Mouse (Mus musculus): Measurements from ENCODE around the gene Fbxo36. TPM values are rescaled to one million over a fixed set of nuclear protein-coding genes. Genes with fewer than 3 reads are reported as not detected.

The Fbxo36 gene
- polyA plus RNA-seq, 1 experiment from 2014 or later: 16.5 TPM

GRCm38 (mm10) chr1:84860360-84861254 lies 21.0 kb downstream of the Fbxo36 start:
- whole genome bisulfite sequencing: 65% methylated on average over 10 of the region's 10 CpGs

GRCm38 (mm10) chr1:84861255-84861630 lies 21.6 kb downstream of the Fbxo36 start:
- H3K4me2 ChIP-seq: no peak overlapping the region
- H3K36me3 ChIP-seq: no peaks in the 10 kb centered on the region
- H3K4me3 ChIP-seq: no peak overlapping the region
- no peaks in the 10 kb centered on the region for H3K27me3 ChIP-seq
- 68% methylated on average over 1 of the region's 1 CpGs for WGBS
- H3K9ac ChIP-seq: no peak overlapping the region
- H3K27ac ChIP-seq: no peak overlapping the region
- no peak for ATAC-seq (ENCODE audit: borderline replicate concordance, extremely low read depth, low FRiP score, low TSS enrichment)
- no peaks in the 10 kb centered on the region for H3K9me3 ChIP-seq
- H3K4me1 ChIP-seq: no peaks in the 10 kb centered on the region

More at GRCm38 (mm10) chr1:84860360-84861254, 21.0 kb downstream of the Fbxo36 start:
- Histone ChIP-seq H3K4me2 (no peak overlapping the region), H3K9me3 (no peaks in the 10 kb centered on the region), H3K36me3 (no peaks in the 10 kb centered on the region), H3K4me1 (no peaks in the 10 kb centered on the region), H3K9ac (no peak overlapping the region), H3K4me3 (no peak overlapping the region), H3K27me3 (no peaks in the 10 kb centered on the region), H3K27ac (no peak overlapping the region)
- no peak for ATAC-seq (ENCODE audit: borderline replicate concordance, extremely low read depth, low FRiP score, low TSS enrichment)

DNA sequence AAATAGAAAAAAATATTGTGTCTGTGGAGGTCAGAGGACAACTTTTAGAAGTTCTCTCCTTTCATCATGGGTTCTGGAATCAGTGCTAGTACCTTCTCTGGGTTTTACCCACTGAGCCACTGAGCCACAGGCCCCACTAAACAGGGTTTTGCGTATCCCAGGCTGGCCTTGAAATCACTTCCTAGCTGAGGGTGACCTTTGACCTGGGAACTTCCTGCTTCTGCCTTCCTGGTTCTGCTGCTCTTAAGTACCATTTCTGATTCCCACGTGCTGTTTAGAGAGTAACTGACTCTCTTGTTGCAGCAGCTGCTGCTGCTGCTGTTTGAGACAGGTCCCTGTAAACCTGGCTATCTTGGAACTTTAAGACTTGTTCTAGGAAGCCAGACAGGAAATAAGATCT lies 25.0 kb downstream of the Fbxo36 start:
- ATAC-seq (ENCODE audit: borderline replicate concordance, extremely low read depth, low FRiP score, low TSS enrichment): no peak
- H3K27me3 ChIP-seq: no peaks in the 10 kb centered on the region
- no peaks in the 10 kb centered on the region for H3K9me3 ChIP-seq
- no peaks in the 10 kb centered on the region for H3K36me3 ChIP-seq
- no peak overlapping the region for H3K27ac ChIP-seq
- no peak overlapping the region for H3K4me3 ChIP-seq
- 45% methylated on average over 2 of the region's 2 CpGs for WGBS
- no peak overlapping the region for H3K4me2 ChIP-seq
- H3K9ac ChIP-seq: no peak overlapping the region
- no peaks in the 10 kb centered on the region for H3K4me1 ChIP-seq

DNA sequence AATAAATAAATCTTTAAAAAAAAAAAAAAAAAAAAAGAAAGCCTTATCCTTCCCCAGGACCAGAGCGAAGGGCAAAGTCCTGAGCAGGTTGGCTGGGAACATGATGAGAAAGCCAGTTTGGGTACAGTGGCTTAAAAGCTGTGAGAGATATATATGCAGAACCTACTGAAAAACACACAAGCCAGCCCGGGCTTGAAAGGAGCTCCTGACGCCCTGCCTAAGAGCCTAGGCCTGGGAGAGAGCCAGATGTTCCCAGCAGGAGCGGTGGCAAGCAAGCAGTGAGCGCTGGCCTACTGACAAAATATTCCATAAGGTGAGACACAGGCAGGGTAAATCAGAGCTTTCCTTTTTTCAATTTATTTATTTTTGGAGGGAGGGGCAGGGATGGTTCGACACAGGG lies 26.6 kb downstream of the Fbxo36 start:
- 86% methylated on average over 6 of the region's 6 CpGs for WGBS
- ATAC-seq (ENCODE audit: borderline replicate concordance, extremely low read depth, low FRiP score, low TSS enrichment): no peak

GRCm38 (mm10) chr1:84866706-84867230 lies 27.1 kb downstream of the Fbxo36 start:
- Histone ChIP-seq H3K27me3 (no peaks in the 10 kb centered on the region), H3K4me3 (no peak overlapping the region), H3K27ac (no peak overlapping the region), H3K9ac (no peak overlapping the region), H3K9me3 (no peaks in the 10 kb centered on the region), H3K4me1 (no peaks in the 10 kb centered on the region), H3K36me3 (no peaks in the 10 kb centered on the region), H3K4me2 (no peak overlapping the region)
- 89% methylated on average over 3 of the region's 3 CpGs for WGBS
- no peak for ATAC-seq (ENCODE audit: borderline replicate concordance, extremely low read depth, low FRiP score, low TSS enrichment)

More for the DNA sequence above, 26.6 kb downstream of the Fbxo36 start:
- Histone ChIP-seq H3K27ac (no peak overlapping the region), H3K9me3 (no peaks in the 10 kb centered on the region), H3K4me3 (no peak overlapping the region), H3K27me3 (no peaks in the 10 kb centered on the region), H3K4me2 (no peak overlapping the region), H3K36me3 (no peaks in the 10 kb centered on the region), H3K4me1 (no peaks in the 10 kb centered on the region), H3K9ac (no peak overlapping the region)

DNA sequence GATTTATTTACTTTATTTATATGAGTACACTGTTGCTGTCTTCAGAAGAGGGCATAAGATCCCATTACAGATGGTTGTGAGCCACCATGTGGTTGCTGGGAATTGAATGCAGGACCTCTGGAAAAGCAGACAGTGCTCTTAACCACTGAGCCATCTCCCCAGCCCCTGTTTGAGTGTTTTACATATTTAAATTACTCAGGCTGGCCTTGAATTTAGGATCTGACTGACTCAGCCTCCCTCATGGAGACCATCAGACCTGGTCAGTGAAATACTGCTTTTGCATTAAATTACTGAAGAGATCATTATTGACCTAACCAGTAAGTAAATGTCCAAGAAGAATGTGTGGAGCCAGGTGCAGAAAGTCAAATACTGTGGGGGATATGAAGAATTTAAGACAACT lies 28.7 kb downstream of the Fbxo36 start:
- Histone ChIP-seq H3K4me3 (no peak overlapping the region), H3K27ac (no peak overlapping the region), H3K4me1 (no peaks in the 10 kb centered on the region), H3K4me2 (no peak overlapping the region), H3K9ac (no peak overlapping the region), H3K9me3 (no peaks in the 10 kb centered on the region), H3K27me3 (no peaks in the 10 kb centered on the region), H3K36me3 (no peaks in the 10 kb centered on the region)
- ATAC-seq (ENCODE audit: borderline replicate concordance, extremely low read depth, low FRiP score, low TSS enrichment): no peak

DNA sequence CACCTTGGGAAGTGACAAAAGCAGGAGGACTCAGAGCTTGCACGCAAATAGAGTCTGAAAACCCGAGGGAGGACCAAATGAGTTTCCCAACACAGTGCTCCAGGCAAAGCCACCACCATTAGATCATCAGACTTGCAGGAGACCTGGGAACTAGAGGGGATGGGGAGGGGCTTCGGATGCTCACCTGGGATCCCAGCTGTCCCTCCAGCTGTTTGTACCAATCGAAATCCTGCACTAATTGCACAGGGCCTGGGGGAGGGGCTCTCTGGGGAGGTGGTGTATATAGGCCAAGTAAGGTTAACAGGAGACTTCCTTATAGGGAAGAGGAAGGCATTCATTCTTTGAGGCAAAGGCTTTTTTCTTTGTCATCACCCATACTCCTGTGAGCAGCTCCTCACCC lies 29.2 kb downstream of the Fbxo36 start:
- H3K4me2 ChIP-seq: no peak overlapping the region
- ATAC-seq (ENCODE audit: borderline replicate concordance, extremely low read depth, low FRiP score, low TSS enrichment): no peak
- 70% methylated on average over 4 of the region's 4 CpGs for WGBS

DNA sequence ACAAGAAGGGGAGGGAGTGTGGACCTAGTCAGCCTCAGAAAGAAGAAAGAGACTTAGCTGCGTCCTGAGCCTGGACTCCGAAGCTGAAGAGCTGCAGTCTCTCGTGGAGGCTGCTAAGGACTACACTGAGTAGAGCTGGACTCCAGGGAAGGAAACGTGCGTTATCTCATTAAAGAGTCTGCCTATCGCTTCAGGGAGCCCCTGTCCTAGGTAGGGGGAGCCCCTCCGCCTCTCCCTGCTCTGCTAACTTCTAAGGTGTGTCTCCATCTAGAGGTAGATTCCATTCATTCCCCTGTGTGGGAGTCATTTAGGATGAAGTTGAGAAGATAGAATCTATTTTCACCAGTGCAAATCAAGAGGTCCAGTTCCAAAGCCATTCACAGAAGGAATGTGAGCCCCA lies 29.9 kb downstream of the Fbxo36 start:
- no peaks in the 10 kb centered on the region for H3K4me1 ChIP-seq
- no peaks in the 10 kb centered on the region for H3K27me3 ChIP-seq
- H3K36me3 ChIP-seq: no peaks in the 10 kb centered on the region
- ATAC-seq (ENCODE audit: borderline replicate concordance, extremely low read depth, low FRiP score, low TSS enrichment): 0 out of 2 replicates have a peak, but pooled peaks have one; percentile 39
- no peak overlapping the region for H3K4me3 ChIP-seq
- H3K9ac ChIP-seq: no peak overlapping the region
- H3K4me2 ChIP-seq: no peak overlapping the region
- WGBS: 31% methylated on average over 7 of the region's 7 CpGs
- H3K9me3 ChIP-seq: no peaks in the 10 kb centered on the region
- H3K27ac ChIP-seq: no peak overlapping the region

More for the DNA sequence above, 29.2 kb downstream of the Fbxo36 start:
- no peak overlapping the region for H3K27ac ChIP-seq
- H3K4me3 ChIP-seq: no peak overlapping the region
- H3K36me3 ChIP-seq: no peaks in the 10 kb centered on the region
- no peak overlapping the region for H3K9ac ChIP-seq
- H3K27me3 ChIP-seq: no peaks in the 10 kb centered on the region
- no peaks in the 10 kb centered on the region for H3K9me3 ChIP-seq
- H3K4me1 ChIP-seq: no peaks in the 10 kb centered on the region

DNA sequence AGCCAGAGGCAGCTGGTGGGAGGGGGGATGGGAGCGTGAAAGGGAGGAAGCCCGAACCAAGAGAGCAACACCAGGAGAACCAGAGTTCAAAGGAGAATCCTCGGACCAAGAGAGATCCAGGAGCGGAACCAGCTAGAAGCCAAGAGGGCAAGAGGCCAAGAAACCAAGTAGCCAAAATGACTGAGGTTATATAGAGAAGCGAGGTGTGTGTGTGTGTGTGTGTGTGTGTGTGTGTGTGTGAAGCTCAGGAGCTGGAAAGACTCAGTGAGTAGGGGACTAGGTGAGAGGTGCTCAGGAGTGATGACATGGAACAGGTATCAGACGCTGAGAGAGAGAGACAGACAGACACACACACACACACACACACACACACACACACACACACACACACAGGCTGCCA lies 31.5 kb downstream of the Fbxo36 start:
- WGBS: 52% methylated on average over 6 of the region's 6 CpGs

DNA sequence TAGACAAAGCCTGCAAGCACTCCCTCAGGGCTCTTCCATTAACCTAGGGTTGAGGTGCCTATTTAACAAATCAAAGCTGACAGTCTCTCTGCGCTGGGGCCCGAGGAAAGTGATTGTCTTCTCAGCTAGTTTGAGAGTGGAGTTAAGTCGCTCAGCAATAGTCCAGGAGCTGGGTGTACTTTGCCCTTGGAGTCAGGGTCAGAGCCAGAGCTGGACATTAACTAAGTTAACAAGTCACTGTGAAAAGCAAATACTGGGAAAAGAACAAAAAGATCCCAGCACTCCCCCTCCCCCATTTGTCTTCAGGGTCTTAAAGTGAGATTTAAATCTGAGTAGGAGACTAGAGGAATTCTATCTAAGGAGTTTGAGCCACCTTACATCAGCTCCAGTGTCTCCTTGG lies 32.5 kb downstream of the Fbxo36 start:
- Histone ChIP-seq H3K9ac (no peak overlapping the region), H3K4me3 (no peak overlapping the region), H3K9me3 (no peaks in the 10 kb centered on the region), H3K36me3 (no peaks in the 10 kb centered on the region), H3K4me1 (no peaks in the 10 kb centered on the region), H3K27me3 (no peaks in the 10 kb centered on the region), H3K27ac (no peak overlapping the region), H3K4me2 (no peak overlapping the region)
- ATAC-seq (ENCODE audit: borderline replicate concordance, extremely low read depth, low FRiP score, low TSS enrichment): no peak
- WGBS: 37% methylated on average over 3 of the region's 3 CpGs

More for the DNA sequence above, 31.5 kb downstream of the Fbxo36 start:
- Histone ChIP-seq H3K27me3 (no peaks in the 10 kb centered on the region), H3K4me3 (no peak overlapping the region), H3K9ac (no peak overlapping the region), H3K9me3 (no peaks in the 10 kb centered on the region), H3K27ac (no peak overlapping the region), H3K4me1 (no peaks in the 10 kb centered on the region), H3K36me3 (no peaks in the 10 kb centered on the region), H3K4me2 (no peak overlapping the region)
- ATAC-seq (ENCODE audit: borderline replicate concordance, extremely low read depth, low FRiP score, low TSS enrichment): no peak

GRCm38 (mm10) chr1:84872939-84873338 lies 33.3 kb downstream of the Fbxo36 start:
- 57% methylated on average over 4 of the region's 4 CpGs for WGBS
- no peak overlapping the region for H3K27ac ChIP-seq

DNA sequence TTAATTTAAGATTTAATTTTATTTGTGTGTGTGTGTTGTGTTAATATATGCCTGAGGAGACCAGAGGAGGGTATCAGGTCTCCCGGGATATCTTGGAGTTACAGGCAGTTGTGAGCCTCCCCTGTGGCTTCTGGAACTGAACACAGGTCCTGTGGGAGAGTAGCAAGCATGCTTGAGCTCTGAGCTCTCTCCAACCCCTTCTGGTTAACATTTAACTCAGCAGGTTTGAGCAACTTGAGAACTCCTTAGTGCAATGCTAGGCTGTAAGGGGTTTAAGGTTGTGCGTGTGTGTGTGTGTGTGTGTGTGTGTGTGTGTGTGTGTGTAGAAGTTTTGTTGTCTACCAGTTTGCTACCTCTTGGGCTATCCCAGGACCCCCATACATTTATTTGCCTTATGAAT lies 37.9 kb downstream of the Fbxo36 start:
- no peak overlapping the region for H3K27ac ChIP-seq
- H3K27me3 ChIP-seq: no peaks in the 10 kb centered on the region
- WGBS: 80% methylated on average over 2 of the region's 2 CpGs
- no peaks in the 10 kb centered on the region for H3K4me1 ChIP-seq
- H3K9me3 ChIP-seq: no peaks in the 10 kb centered on the region
- no peak overlapping the region for H3K4me3 ChIP-seq
- ATAC-seq (ENCODE audit: borderline replicate concordance, extremely low read depth, low FRiP score, low TSS enrichment): no peak
- H3K36me3 ChIP-seq: no peaks in the 10 kb centered on the region
- no peak overlapping the region for H3K9ac ChIP-seq
- no peak overlapping the region for H3K4me2 ChIP-seq

More at GRCm38 (mm10) chr1:84872939-84873338, 33.3 kb downstream of the Fbxo36 start:
- Histone ChIP-seq H3K9ac (no peak overlapping the region), H3K36me3 (no peaks in the 10 kb centered on the region), H3K9me3 (no peaks in the 10 kb centered on the region), H3K4me2 (no peak overlapping the region), H3K4me1 (no peaks in the 10 kb centered on the region), H3K4me3 (no peak overlapping the region), H3K27me3 (no peaks in the 10 kb centered on the region)
- ATAC-seq (ENCODE audit: borderline replicate concordance, extremely low read depth, low FRiP score, low TSS enrichment): no peak

All from lung, embryonic 15.5 days (tissue).